Mouse (Mus musculus) spleen, embryonic (tissue): ENCODE measurements at regions not wholly inside any gene's neighbourhood (a gene's known extent, or its start where the extent isn't known, plus 50 kb on each side); places are given as distances from the start of the nearest gene placed in this dataset.
"Not testable (repeated sequence)": the region's sequence is repeated elsewhere in the genome, so short reads cannot be mapped to it uniquely, and the experiment has no call there.

Experiments
- CTCF ChIA-PET: fragments of 350-600 bp; sonication (Branson Sonifier 250); formaldehyde crosslinking; loops from one replicate; lab custom pipeline; 2022; lab: Charles Lee

GRCm38 (mm10) chr8:97251458-97251865, 1363.1 kb upstream of the Got2 start:
- CTCF ChIA-PET, result no interaction called here

- CTCF ChIA-PET, result no interaction called here
These were observed 1346.3 kb upstream of the Got2 start for GRCm38 (mm10) chr8:97234551-97235107.

GRCm38 (mm10) chr8:97232619-97233376, 1344.5 kb upstream of the Got2 start:
- CTCF ChIA-PET, result no interaction called here

- CTCF ChIA-PET, result no interaction called here
These were observed 1343.3 kb upstream of the Got2 start for GRCm38 (mm10) chr8:97231652-97232051.

- CTCF ChIA-PET, result no interaction called here
These were observed 1303.5 kb upstream of the Got2 start for GRCm38 (mm10) chr8:97191806-97192205.

GRCm38 (mm10) chr8:97183831-97184230, 1295.5 kb upstream of the Got2 start:
- CTCF ChIA-PET, result not testable (repeated sequence)

- CTCF ChIA-PET, result not testable (repeated sequence)
These were observed 1294.1 kb upstream of the Got2 start for GRCm38 (mm10) chr8:97182456-97182855.
